Mouse (Mus musculus) midbrain, postnatal 0 days (tissue): Measurements from ENCODE around the gene Lrrc55. TPM values are rescaled to one million over a fixed set of nuclear protein-coding genes. Genes with fewer than 3 reads are reported as not detected.

ENCODE experiments used
- ATAC-seq: fragments of 200-750 bp; cut with Nextera tagmentation; 2 replicates; pipeline ENCODE4 v1.8.0; 2017; ENCODE audit warnings: moderate number of reproducible peaks, mild to moderate bottlenecking, moderate TSS enrichment, moderate library complexity; ENCODE audit not compliant: low FRiP score
- DNase-seq: peaks from one replicate; pipeline ENCODE4 v3.0.0-alpha.2; 2015; ENCODE audit warnings: low spot score
- H3K27ac ChIP-seq: fragments of 300-500 bp; sonication (generic); 2 replicates; pipeline ENCODE4 v1.5.1; 2014; ENCODE audit warnings: low read depth, mild to moderate bottlenecking, low read length, mixed read lengths
- H3K27me3 ChIP-seq: fragments of 300-500 bp; sonication (generic); 2 replicates; pipeline ENCODE4 v1.6.1; 2014; ENCODE audit warnings: low read length, control low read depth, mixed read lengths; ENCODE audit not compliant: insufficient read depth
- H3K36me3 ChIP-seq: fragments of 300-500 bp; sonication (generic); 2 replicates; pipeline ENCODE4 v1.6.1; 2014; ENCODE audit warnings: low read length, control low read depth, mixed read lengths; ENCODE audit not compliant: insufficient read depth
- H3K4me1 ChIP-seq: fragments of 300-500 bp; sonication (generic); 2 replicates; pipeline ENCODE4 v1.6.1; 2014; ENCODE audit warnings: mild to moderate bottlenecking, control low read depth, antibody characterized with exemption, low read length, mixed read lengths; ENCODE audit not compliant: insufficient read depth
- H3K4me2 ChIP-seq: fragments of 300-500 bp; sonication (generic); 2 replicates; pipeline ENCODE4 v1.6.1; 2014; ENCODE audit warnings: low read depth, mild to moderate bottlenecking, low read length, mixed read lengths; ENCODE audit not compliant: poor library complexity, severe bottlenecking
- H3K4me3 ChIP-seq: fragments of 300-500 bp; sonication (generic); 2 replicates; pipeline ENCODE4 v1.5.1; 2014; ENCODE audit warnings: low read depth, mild to moderate bottlenecking, low read length, moderate library complexity
- H3K9ac ChIP-seq: fragments of 300-500 bp; sonication (generic); replicated peaks from 2 replicates; pipeline ENCODE4 v1.6.1; 2014; ENCODE audit warnings: mild to moderate bottlenecking, low read length, moderate library complexity, mixed read lengths; ENCODE audit not compliant: poor library complexity, severe bottlenecking
- H3K9me3 ChIP-seq: fragments of 300-500 bp; sonication (generic); 2 replicates; pipeline ENCODE4 v1.6.1; 2016; ENCODE audit warnings: low read length, control low read depth
- CTCF ChIP-seq: IDR thresholded peaks from 2 replicates; pipeline ENCODE4 v1.5.1; 2016; ENCODE audit warnings: antibody characterized with exemption, mild to moderate bottlenecking
- WGBS: fragments of 180-500 bp; shearing (Covaris S2); extraction: QIAGEN DNeasy Blood & Tissue Kit; methylation state at CpG from one replicate; pipeline ENCODE4 v1.1.7; 2014; 5-methylcytosine and 5-hydroxymethylcytosine counted together
- polyA plus RNA-seq: library from polyadenylated mRNA; unstranded; fragments of >200 nt; fragmentation: Nextera tagmentation; extraction: Ambion mirVana; gene quantifications from 2 replicates; pipeline ENCODE4 v1.2.1, GENCODE M21; 2015
- total RNA-seq: library from RNA; depleted of rRNA; stranded (reverse); fragments of >200 nt; gene quantifications from 2 replicates; pipeline ENCODE4 v1.2.3, GENCODE M21; 2014

The Lrrc55 gene
- total and polyA plus RNA-seq, 2 experiments from 2014 or later, result 11.5 to 32.3 TPM

DNA sequence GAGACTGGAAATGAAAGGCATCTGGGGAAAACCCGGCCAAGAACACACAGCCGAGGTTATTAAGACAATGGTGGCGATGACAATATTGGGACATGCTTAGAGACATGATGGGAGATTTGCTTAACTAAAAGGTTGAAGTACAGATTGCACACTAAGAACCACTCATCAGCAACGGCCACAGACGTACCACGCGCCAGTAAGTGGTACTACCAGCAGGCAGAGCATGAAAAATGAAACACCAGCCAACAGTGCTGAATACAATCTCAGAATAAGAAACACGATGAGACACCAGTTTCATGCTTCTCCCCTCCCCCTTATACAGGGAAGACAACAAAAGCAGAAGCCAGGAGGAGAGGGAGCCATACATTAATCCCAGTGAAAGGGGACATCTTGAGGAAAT is 8.2 kb upstream of the Lrrc55 start:
- no peak for ATAC-seq
- TF ChIP-seq CTCF, result no peak
- WGBS, result 79% methylated on average over 8 of the region's 8 CpGs

DNA sequence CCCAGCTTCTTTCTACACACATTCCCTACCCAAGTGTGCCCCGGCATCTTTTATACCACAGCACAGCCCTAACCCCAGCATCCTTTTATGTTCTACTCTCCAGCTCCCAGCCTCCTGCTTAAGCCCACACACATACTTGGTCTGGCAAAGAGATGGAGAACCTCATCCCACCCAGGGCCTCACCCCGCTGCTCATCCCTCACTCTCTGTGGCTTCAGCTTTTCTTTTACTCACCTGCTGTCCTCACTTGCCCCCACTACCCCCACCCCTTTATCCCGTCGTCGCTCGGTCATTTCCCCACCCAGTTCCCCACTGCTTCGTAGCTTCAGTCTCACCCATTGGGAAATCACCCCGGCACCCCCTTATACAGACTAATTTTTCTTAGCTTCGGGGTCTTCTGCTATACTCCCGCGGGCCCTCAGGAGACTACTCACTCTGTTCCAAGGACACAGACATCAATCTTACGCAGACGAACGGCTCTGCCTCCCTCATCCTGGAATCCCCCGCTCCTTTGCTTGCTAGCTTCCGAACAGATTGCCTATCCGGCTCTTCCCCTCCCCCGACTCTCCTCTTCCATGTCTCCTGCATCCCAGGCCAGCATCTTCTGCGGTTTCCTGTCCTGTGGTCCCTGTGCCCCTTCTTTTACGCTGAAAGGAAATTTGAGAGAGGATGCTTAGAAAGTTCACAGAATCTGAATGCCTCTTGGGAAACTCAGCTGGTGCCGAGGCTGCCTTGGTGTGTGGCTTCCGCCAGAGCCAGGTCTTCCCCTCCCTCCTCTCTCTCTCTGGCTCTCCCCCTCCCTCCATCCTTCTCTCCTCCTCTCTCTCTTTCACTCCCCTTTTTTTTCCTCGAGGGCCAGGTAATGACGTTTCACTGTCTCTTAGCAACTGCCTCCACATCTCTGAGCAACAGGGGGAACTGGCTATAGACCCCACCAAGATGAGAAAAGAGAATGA is 1.3 kb upstream of the Lrrc55 start:
- ATAC-seq (peak; percentile 87), DNase-seq (peak; percentile 69)
- no peak for TF ChIP-seq CTCF
- Histone ChIP-seq H3K4me2 (peak overlapping the region; percentile 66), H3K9ac (peak overlapping the region; percentile 67), H3K36me3 (no peaks in the 10 kb centered on the region), H3K4me1 (peaks cover 10% of the 10 kb centered on the region), H3K27me3 (no peaks in the 10 kb centered on the region), H3K27ac (peak overlapping the region; percentile 74), H3K9me3 (no peaks in the 10 kb centered on the region), H3K4me3 (peak overlapping the region; percentile 50)
- 2% methylated on average over 24 of the region's 24 CpGs for WGBS

More for the DNA sequence above, 8.2 kb upstream of the Lrrc55 start:
- H3K27ac ChIP-seq, result no peak overlapping the region
- H3K36me3 ChIP-seq, result no peaks in the 10 kb centered on the region
- H3K4me1 ChIP-seq, result no peaks in the 10 kb centered on the region
- no peak overlapping the region for H3K4me3 ChIP-seq
- H3K4me2 ChIP-seq, result no peak overlapping the region
- H3K9me3 ChIP-seq, result no peaks in the 10 kb centered on the region
- H3K27me3 ChIP-seq, result no peaks in the 10 kb centered on the region
- no peak for DNase-seq
- no peak overlapping the region for H3K9ac ChIP-seq

GRCm38 (mm10) chr2:85194566-85194965 is 2.4 kb downstream of the Lrrc55 start:
- H3K9me3 ChIP-seq, result no peaks in the 10 kb centered on the region
- 70% methylated on average over 1 of the region's 1 CpGs for WGBS
- peaks cover 10% of the 10 kb centered on the region for H3K4me1 ChIP-seq
- no peak for DNase-seq
- H3K27ac ChIP-seq, result no peak overlapping the region
- TF ChIP-seq CTCF, result no peak
- H3K4me3 ChIP-seq, result no peak overlapping the region
- H3K36me3 ChIP-seq, result peaks cover 15% of the 10 kb centered on the region
- H3K27me3 ChIP-seq, result no peaks in the 10 kb centered on the region
- no peak overlapping the region for H3K9ac ChIP-seq
- no peak overlapping the region for H3K4me2 ChIP-seq
- no peak for ATAC-seq

DNA sequence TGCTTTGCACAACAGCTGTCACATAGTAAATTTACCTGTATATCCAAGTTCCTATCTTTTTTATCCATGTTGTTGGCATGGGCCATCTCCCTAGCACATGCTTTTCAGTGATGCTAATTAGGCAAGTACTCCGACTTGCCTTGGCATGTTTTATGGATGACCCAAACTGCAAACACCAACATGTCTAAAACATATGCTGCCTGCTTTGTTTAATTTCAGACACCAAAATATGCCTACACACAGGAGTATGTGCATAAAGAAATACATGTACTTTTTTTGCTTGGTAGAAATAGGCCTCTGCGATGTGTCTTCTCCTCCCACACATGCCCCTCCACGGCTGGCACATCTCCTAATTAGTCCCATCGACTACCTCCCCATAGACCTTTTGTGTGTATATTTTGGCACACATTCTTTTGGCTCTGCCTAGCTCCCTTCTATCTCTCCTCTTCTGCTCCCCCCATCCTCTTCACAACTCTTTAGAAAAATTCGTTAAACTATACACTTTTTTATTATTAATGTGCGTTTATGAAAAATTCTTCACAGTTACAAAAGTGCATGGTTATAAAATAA is 9.3 kb downstream of the Lrrc55 start:
- ATAC-seq, result no peak
- Histone ChIP-seq H3K4me1 (no peaks in the 10 kb centered on the region), H3K27me3 (no peaks in the 10 kb centered on the region), H3K27ac (no peak overlapping the region), H3K9ac (no peak overlapping the region), H3K36me3 (peaks cover 15% of the 10 kb centered on the region), H3K4me3 (no peak overlapping the region), H3K4me2 (no peak overlapping the region), H3K9me3 (no peaks in the 10 kb centered on the region)
- WGBS, result 88% methylated on average over 6 of the region's 6 CpGs
- TF ChIP-seq CTCF, result no peak
- no peak for DNase-seq

- TF ChIP-seq CTCF, result no peak
- no peak for ATAC-seq
- H3K9ac ChIP-seq, result no peak overlapping the region
- H3K27ac ChIP-seq, result no peak overlapping the region
- whole genome bisulfite sequencing, result 77% methylated on average over 4 of the region's 4 CpGs
- no peaks in the 10 kb centered on the region for H3K36me3 ChIP-seq
- no peaks in the 10 kb centered on the region for H3K27me3 ChIP-seq
- H3K4me2 ChIP-seq, result no peak overlapping the region
- H3K9me3 ChIP-seq, result no peaks in the 10 kb centered on the region
- H3K4me3 ChIP-seq, result no peak overlapping the region
- no peaks in the 10 kb centered on the region for H3K4me1 ChIP-seq
- no peak for DNase-seq
Observed at GRCm38 (mm10) chr2:85178139-85178800, 18.7 kb downstream of the Lrrc55 start.

DNA sequence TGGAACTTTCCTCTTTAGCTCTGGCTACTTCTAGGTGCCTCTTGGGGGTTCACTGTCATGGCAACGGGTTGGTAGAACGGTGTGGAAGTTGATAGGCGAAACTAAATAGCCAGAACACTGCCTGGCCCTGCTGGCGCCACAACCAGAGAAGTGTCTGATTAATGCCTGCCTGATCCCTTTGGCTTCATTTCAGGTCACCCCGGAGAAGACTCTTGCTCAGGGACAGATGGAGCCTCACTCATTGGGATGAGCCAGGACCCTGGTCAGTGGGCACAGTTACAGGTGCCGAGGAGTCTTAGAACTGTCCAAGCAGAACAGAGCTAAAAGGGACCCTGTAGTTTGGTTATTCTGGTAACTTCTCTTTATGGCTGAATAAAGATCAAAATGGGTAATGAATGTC is 23.5 kb downstream of the Lrrc55 start:
- H3K4me3 ChIP-seq, result no peak overlapping the region
- TF ChIP-seq CTCF, result no peak
- no peak for ATAC-seq
- no peak overlapping the region for H3K4me2 ChIP-seq
- no peak overlapping the region for H3K9ac ChIP-seq
- H3K27ac ChIP-seq, result no peak overlapping the region
- DNase-seq, result peak; percentile 46
- no peaks in the 10 kb centered on the region for H3K36me3 ChIP-seq
- H3K4me1 ChIP-seq, result no peaks in the 10 kb centered on the region
- WGBS, result 64% methylated on average over 6 of the region's 6 CpGs
- no peaks in the 10 kb centered on the region for H3K9me3 ChIP-seq
- H3K27me3 ChIP-seq, result no peaks in the 10 kb centered on the region
